Mouse (Mus musculus): Measurements from ENCODE around the gene Prss8. TPM values are rescaled to one million over a fixed set of nuclear protein-coding genes. Genes with fewer than 3 reads are reported as not detected.
"Not testable (repeated sequence)": the region's sequence is repeated elsewhere in the genome, so short reads cannot be mapped to it uniquely, and the experiment has no call there.

Prss8 gene
- total RNA-seq, 2 experiments from 2014 or later, result 0.26 to 0.38 TPM

- H3K27ac ChIP-seq; intact Hi-C loops (cut with DNase I); DNase-seq (ENCODE audit: extremely low spot score in 1 of 2, low spot score in 2 of 2); H3K4me3 ChIP-seq: not testable (repeated sequence)
- peak; percentile 26 for TF ChIP-seq CTCF (IDR thresholded peaks at IDR 0.05)
Observed at GRCm38 (mm10) chr7:127942097-127942496, 12.2 kb upstream of the Prss8 start.

- no peak for TF ChIP-seq CTCF (IDR thresholded peaks at IDR 0.05)
- Histone ChIP-seq H3K27ac (peak overlapping the region; percentile 94), H3K4me3 (peak overlapping the region; percentile 94)
- DNase-seq (ENCODE audit: extremely low spot score in 1 of 2, low spot score in 2 of 2), result no peak
- intact Hi-C loops (cut with DNase I), result no loop called here
Observed at GRCm38 (mm10) chr7:127936216-127936884, 6.4 kb upstream of the Prss8 start.

- H3K4me3 ChIP-seq, result peak overlapping the region; percentile 94
- TF ChIP-seq CTCF (IDR thresholded peaks at IDR 0.05), result no peak; the same call in 1 of the 2 replicates
- DNase-seq (ENCODE audit: extremely low spot score in 1 of 2, low spot score in 2 of 2), result no peak
- peak overlapping the region; percentile 94 for H3K27ac ChIP-seq
- intact Hi-C loops (cut with DNase I), result loop anchor here (1.0 to 2.0 kb wide), 2 partner anchors 23 to 32 kb away; partner anchors contain the start of genes Fus and Kat8
Observed at GRCm38 (mm10) chr7:127935748-127936159, 5.8 kb upstream of the Prss8 start.

- H3K4me3 ChIP-seq, result peak overlapping the region; percentile 94
- H3K27ac ChIP-seq, result peak overlapping the region; percentile 94
- TF ChIP-seq CTCF (IDR thresholded peaks at IDR 0.05), result peak; percentile 99
- intact Hi-C loops (cut with DNase I), result loop anchor here (1.0 to 2.0 kb wide), 2 partner anchors 22 to 32 kb away; partner anchors contain the start of genes Fus and Kat8
- peak; percentile 95 for DNase-seq (ENCODE audit: extremely low spot score in 1 of 2, low spot score in 2 of 2)
Observed at GRCm38 (mm10) chr7:127935028-127935722, 5.3 kb upstream of the Prss8 start.

GRCm38 (mm10) chr7:127934075-127934474, 4.2 kb upstream of the Prss8 start:
- no peak for TF ChIP-seq CTCF (IDR thresholded peaks at IDR 0.05)
- no peak for DNase-seq (ENCODE audit: extremely low spot score in 1 of 2, low spot score in 2 of 2)
- H3K4me3 ChIP-seq, result no peak overlapping the region
- no peak overlapping the region for H3K27ac ChIP-seq
- intact Hi-C loops (cut with DNase I), result loop anchor here (2.0 kb wide), 1 partner anchor 21 kb away; the partner anchor contains the start of gene Kat8

GRCm38 (mm10) chr7:127932273-127933031, 2.5 kb upstream of the Prss8 start:
- TF ChIP-seq CTCF (IDR thresholded peaks at IDR 0.05), result no peak
- no peak for DNase-seq (ENCODE audit: extremely low spot score in 1 of 2, low spot score in 2 of 2)
- intact Hi-C loops (cut with DNase I), result no loop called here

GRCm38 (mm10) chr7:127931351-127932135, 1.6 kb upstream of the Prss8 start:
- Histone ChIP-seq H3K4me3 (no peak overlapping the region), H3K27ac (no peak overlapping the region)
- no peak for TF ChIP-seq CTCF (IDR thresholded peaks at IDR 0.05)
- DNase-seq (ENCODE audit: extremely low spot score in 1 of 2, low spot score in 2 of 2), result no peak
- intact Hi-C loops (cut with DNase I), result no loop called here

More at GRCm38 (mm10) chr7:127932273-127933031, 2.5 kb upstream of the Prss8 start:
- H3K4me3 ChIP-seq, result no peak overlapping the region
- no peak overlapping the region for H3K27ac ChIP-seq

GRCm38 (mm10) chr7:127930636-127931035, 732 bp upstream of the Prss8 start:
- TF ChIP-seq CTCF (IDR thresholded peaks at IDR 0.05), result no peak
- no peak overlapping the region for H3K4me3 ChIP-seq
- DNase-seq (ENCODE audit: extremely low spot score in 1 of 2, low spot score in 2 of 2), result no peak
- intact Hi-C loops (cut with DNase I), result no loop called here
- no peak overlapping the region for H3K27ac ChIP-seq

- TF ChIP-seq CTCF (IDR thresholded peaks at IDR 0.05), result no peak; the same call in 1 of the 2 replicates
- no peak for DNase-seq (ENCODE audit: extremely low spot score in 1 of 2, low spot score in 2 of 2)
- no peak overlapping the region for H3K4me3 ChIP-seq
- intact Hi-C loops (cut with DNase I), result no loop called here
- no peak overlapping the region for H3K27ac ChIP-seq
Observed at GRCm38 (mm10) chr7:127928596-127928995, 1.3 kb downstream of the Prss8 start.

GRCm38 (mm10) chr7:127927726-127928125, 2.2 kb downstream of the Prss8 start:
- no peak overlapping the region for H3K27ac ChIP-seq
- intact Hi-C loops (cut with DNase I), result no loop called here
- H3K4me3 ChIP-seq, result no peak overlapping the region
- DNase-seq (ENCODE audit: extremely low spot score in 1 of 2, low spot score in 2 of 2), result no peak
- no peak for TF ChIP-seq CTCF (IDR thresholded peaks at IDR 0.05)

- Histone ChIP-seq H3K4me3 (no peak overlapping the region), H3K27ac (no peak overlapping the region)
- TF ChIP-seq CTCF (IDR thresholded peaks at IDR 0.05), result no peak
- DNase-seq (ENCODE audit: extremely low spot score in 1 of 2, low spot score in 2 of 2), result no peak
- intact Hi-C loops (cut with DNase I), result no loop called here
Observed at GRCm38 (mm10) chr7:127926846-127927245, 3.1 kb downstream of the Prss8 start.
